Mouse (Mus musculus) hindbrain, embryonic 15.5 days (tissue): Measurements from ENCODE around the gene Opalin. TPM values are rescaled to one million over a fixed set of nuclear protein-coding genes. Genes with fewer than 3 reads are reported as not detected.

ENCODE experiments used
- ATAC-seq: fragments of 200-750 bp; cut with Nextera tagmentation; 2 replicates; pipeline ENCODE4 v1.8.0; 2017; ENCODE audit warnings: low read depth, moderate number of reproducible peaks, moderate TSS enrichment; ENCODE audit not compliant: low FRiP score
- H3K27ac ChIP-seq: fragments of 300-500 bp; sonication (generic); replicated peaks from 2 replicates; pipeline ENCODE4 v1.5.1; 2015; ENCODE audit warnings: mild to moderate bottlenecking, inconsistent platforms
- H3K27me3 ChIP-seq: fragments of 300-500 bp; sonication (generic); 2 replicates; pipeline ENCODE4 v1.6.1; 2015; ENCODE audit warnings: control low read depth, inconsistent platforms
- H3K36me3 ChIP-seq: fragments of 300-500 bp; sonication (generic); 2 replicates; pipeline ENCODE4 v1.6.1; 2015; ENCODE audit warnings: control low read depth, inconsistent platforms
- H3K4me1 ChIP-seq: fragments of 300-500 bp; sonication (generic); replicated peaks from 2 replicates; pipeline ENCODE4 v1.6.1; 2015; ENCODE audit warnings: control low read depth, inconsistent platforms
- H3K4me2 ChIP-seq: fragments of 300-500 bp; sonication (generic); 2 replicates; pipeline ENCODE4 v1.6.1; 2015; ENCODE audit warnings: moderate library complexity, mild to moderate bottlenecking, inconsistent platforms
- H3K4me3 ChIP-seq: fragments of 300-500 bp; sonication (generic); 2 replicates; pipeline ENCODE4 v1.5.1; 2015; ENCODE audit warnings: mild to moderate bottlenecking, inconsistent platforms
- H3K9ac ChIP-seq: fragments of 300-500 bp; sonication (generic); 2 replicates; pipeline ENCODE4 v1.6.1; 2015; ENCODE audit warnings: inconsistent platforms
- H3K9me3 ChIP-seq: fragments of 300-500 bp; sonication (generic); 2 replicates; pipeline ENCODE4 v1.6.1; 2016; ENCODE audit warnings: control low read depth, inconsistent platforms
- WGBS: fragments of 180-500 bp; shearing (Covaris S2); methylation state at CpG from one replicate; pipeline ENCODE4 v1.1.7; 2015; 5-methylcytosine and 5-hydroxymethylcytosine counted together
- polyA plus RNA-seq: library from polyadenylated mRNA; unstranded; fragments of >200 nt; fragmentation: Nextera tagmentation; extraction: Ambion mirVana; gene quantifications from 2 replicates; pipeline ENCODE4 v1.2.1, GENCODE M21; 2015

Opalin gene
- polyA plus RNA-seq, 1 experiment from 2014 or later = not detected

GRCm38 (mm10) chr19:41031009-41031408 lies 45.9 kb downstream of the Opalin start:
- no peak overlapping the region for H3K4me2 ChIP-seq
- no peaks in the 10 kb centered on the region for H3K36me3 ChIP-seq
- H3K9me3 ChIP-seq = no peaks in the 10 kb centered on the region
- 85% methylated on average over 11 of the region's 11 CpGs for WGBS
- ATAC-seq = no peak
- H3K27me3 ChIP-seq = no peaks in the 10 kb centered on the region
- no peak overlapping the region for H3K27ac ChIP-seq
- no peak overlapping the region for H3K9ac ChIP-seq
- H3K4me3 ChIP-seq = no peak overlapping the region
- H3K4me1 ChIP-seq = no peaks in the 10 kb centered on the region

- no peaks in the 10 kb centered on the region for H3K9me3 ChIP-seq
- H3K27ac ChIP-seq = no peak overlapping the region
- no peak overlapping the region for H3K9ac ChIP-seq
- H3K4me1 ChIP-seq = no peaks in the 10 kb centered on the region
- H3K4me2 ChIP-seq = no peak overlapping the region
- H3K36me3 ChIP-seq = no peaks in the 10 kb centered on the region
- no peak overlapping the region for H3K4me3 ChIP-seq
- ATAC-seq = no peak
- no peaks in the 10 kb centered on the region for H3K27me3 ChIP-seq
- WGBS = 27% methylated on average over 6 of the region's 6 CpGs
These were observed 46.8 kb downstream of the Opalin start for GRCm38 (mm10) chr19:41030161-41030560.

- H3K4me1 ChIP-seq = no peaks in the 10 kb centered on the region
- no peaks in the 10 kb centered on the region for H3K36me3 ChIP-seq
- H3K9ac ChIP-seq = no peak within 1 kb of the TSS
- H3K9me3 ChIP-seq = no peaks in the 10 kb centered on the region
- H3K27ac ChIP-seq = no peak within 1 kb of the TSS
- ATAC-seq = no peak
- no peak within 1 kb of the TSS for H3K4me2 ChIP-seq
- 90% methylated on average over 6 of the region's 6 CpGs for WGBS
- no peak within 1 kb of the TSS for H3K4me3 ChIP-seq
- H3K27me3 ChIP-seq = no peaks in the 10 kb centered on the region
These were observed 47.7 kb downstream of the Opalin start, which contains the start of gene Dntt for GRCm38 (mm10) chr19:41029219-41029618. TSS of gene Dntt (plus strand) at chr19:41029275.

GRCm38 (mm10) chr19:41027601-41028000 lies 49.3 kb downstream of the Opalin start:
- 97% methylated on average over 9 of the region's 9 CpGs for WGBS
- no peaks in the 10 kb centered on the region for H3K4me1 ChIP-seq
- ATAC-seq = no peak
- H3K4me3 ChIP-seq = no peak overlapping the region
- no peaks in the 10 kb centered on the region for H3K27me3 ChIP-seq
- H3K27ac ChIP-seq = no peak overlapping the region
- no peaks in the 10 kb centered on the region for H3K9me3 ChIP-seq
- no peaks in the 10 kb centered on the region for H3K36me3 ChIP-seq
- H3K9ac ChIP-seq = no peak overlapping the region
- H3K4me2 ChIP-seq = no peak overlapping the region

GRCm38 (mm10) chr19:41027024-41027423 lies 49.9 kb downstream of the Opalin start:
- Histone ChIP-seq H3K4me2 (no peak overlapping the region), H3K27me3 (no peaks in the 10 kb centered on the region), H3K9ac (no peak overlapping the region), H3K4me1 (no peaks in the 10 kb centered on the region), H3K27ac (no peak overlapping the region), H3K9me3 (no peaks in the 10 kb centered on the region), H3K4me3 (no peak overlapping the region), H3K36me3 (no peaks in the 10 kb centered on the region)
- 85% methylated on average over 5 of the region's 5 CpGs for WGBS
- ATAC-seq = no peak

- WGBS = 79% methylated on average over 8 of the region's 8 CpGs
- H3K4me3 ChIP-seq = no peak overlapping the region
- H3K27ac ChIP-seq = no peak overlapping the region
- H3K27me3 ChIP-seq = no peaks in the 10 kb centered on the region
- H3K9me3 ChIP-seq = no peaks in the 10 kb centered on the region
- no peak overlapping the region for H3K4me2 ChIP-seq
- no peaks in the 10 kb centered on the region for H3K36me3 ChIP-seq
- ATAC-seq = no peak
- no peaks in the 10 kb centered on the region for H3K4me1 ChIP-seq
- no peak overlapping the region for H3K9ac ChIP-seq
These were observed 50.4 kb downstream of the Opalin start for GRCm38 (mm10) chr19:41026551-41026950.

- H3K9ac ChIP-seq = no peak overlapping the region
- no peaks in the 10 kb centered on the region for H3K36me3 ChIP-seq
- no peak overlapping the region for H3K4me3 ChIP-seq
- H3K4me2 ChIP-seq = no peak overlapping the region
- no peak for ATAC-seq
- H3K9me3 ChIP-seq = no peaks in the 10 kb centered on the region
- no peak overlapping the region for H3K27ac ChIP-seq
- H3K27me3 ChIP-seq = no peaks in the 10 kb centered on the region
- no peaks in the 10 kb centered on the region for H3K4me1 ChIP-seq
- 73% methylated on average over 4 of the region's 4 CpGs for WGBS
These were observed 54.7 kb downstream of the Opalin start for GRCm38 (mm10) chr19:41022244-41022643.

GRCm38 (mm10) chr19:41020537-41020936 lies 56.4 kb downstream of the Opalin start:
- H3K36me3 ChIP-seq = no peaks in the 10 kb centered on the region
- no peak overlapping the region for H3K9ac ChIP-seq
- H3K27me3 ChIP-seq = no peaks in the 10 kb centered on the region
- no peak overlapping the region for H3K4me3 ChIP-seq
- no peak for ATAC-seq
- H3K4me1 ChIP-seq = peaks cover 4% of the 10 kb centered on the region
- 82% methylated on average over 3 of the region's 3 CpGs for WGBS
- no peak overlapping the region for H3K27ac ChIP-seq
- H3K9me3 ChIP-seq = no peaks in the 10 kb centered on the region
- no peak overlapping the region for H3K4me2 ChIP-seq

GRCm38 (mm10) chr19:41019164-41019675 lies 57.7 kb downstream of the Opalin start:
- no peak overlapping the region for H3K27ac ChIP-seq
- H3K4me3 ChIP-seq = no peak overlapping the region
- WGBS = 84% methylated on average over 5 of the region's 5 CpGs
- H3K27me3 ChIP-seq = no peaks in the 10 kb centered on the region
- no peak overlapping the region for H3K4me2 ChIP-seq
- H3K4me1 ChIP-seq = peaks cover 4% of the 10 kb centered on the region
- no peak for ATAC-seq
- H3K36me3 ChIP-seq = no peaks in the 10 kb centered on the region
- no peak overlapping the region for H3K9ac ChIP-seq
- H3K9me3 ChIP-seq = no peaks in the 10 kb centered on the region

- 16% methylated on average over 14 of the region's 14 CpGs for WGBS
- Histone ChIP-seq H3K9me3 (no peaks in the 10 kb centered on the region), H3K27me3 (0 out of 2 replicates have a peak, but pooled peaks cover 4% of the 10 kb centered on the region), H3K4me2 (peak overlapping the region; percentile 49), H3K36me3 (no peaks in the 10 kb centered on the region), H3K4me3 (peak overlapping the region; percentile 15; the same call in 1 of the 2 replicates), H3K9ac (0 out of 2 replicates have a peak overlapping the region, but pooled peaks have one; percentile 3), H3K4me1 (peaks cover 4% of the 10 kb centered on the region), H3K27ac (no peak overlapping the region)
- peak; percentile 70; the same call in 1 of the 2 replicates for ATAC-seq
These were observed 60.8 kb downstream of the Opalin start for GRCm38 (mm10) chr19:41015951-41016716.

- no peak overlapping the region for H3K27ac ChIP-seq
- 0 out of 2 replicates have a peak, but pooled peaks cover 4% of the 10 kb centered on the region for H3K27me3 ChIP-seq
- ATAC-seq = no peak
- H3K4me3 ChIP-seq = no peak overlapping the region
- WGBS = 33% methylated on average over 9 of the region's 9 CpGs
- peaks cover 4% of the 10 kb centered on the region for H3K4me1 ChIP-seq
- H3K9ac ChIP-seq = no peak overlapping the region
- H3K9me3 ChIP-seq = no peaks in the 10 kb centered on the region
- no peak overlapping the region for H3K4me2 ChIP-seq
- no peaks in the 10 kb centered on the region for H3K36me3 ChIP-seq
These were observed 62.9 kb downstream of the Opalin start for GRCm38 (mm10) chr19:41014003-41014402.

- H3K4me1 ChIP-seq = peaks cover 4% of the 10 kb centered on the region
- 0 out of 2 replicates have a peak, but pooled peaks cover 4% of the 10 kb centered on the region for H3K27me3 ChIP-seq
- no peak overlapping the region for H3K9ac ChIP-seq
- H3K4me3 ChIP-seq = no peak overlapping the region
- H3K4me2 ChIP-seq = no peak overlapping the region
- 11% methylated on average over 5 of the region's 5 CpGs for WGBS
- no peaks in the 10 kb centered on the region for H3K9me3 ChIP-seq
- ATAC-seq = no peak
- no peak overlapping the region for H3K27ac ChIP-seq
- no peaks in the 10 kb centered on the region for H3K36me3 ChIP-seq
These were observed 63.3 kb downstream of the Opalin start for GRCm38 (mm10) chr19:41013591-41013990.
